Mouse (Mus musculus): ENCODE data around the gene Bmper.

The Bmper gene

DNA sequence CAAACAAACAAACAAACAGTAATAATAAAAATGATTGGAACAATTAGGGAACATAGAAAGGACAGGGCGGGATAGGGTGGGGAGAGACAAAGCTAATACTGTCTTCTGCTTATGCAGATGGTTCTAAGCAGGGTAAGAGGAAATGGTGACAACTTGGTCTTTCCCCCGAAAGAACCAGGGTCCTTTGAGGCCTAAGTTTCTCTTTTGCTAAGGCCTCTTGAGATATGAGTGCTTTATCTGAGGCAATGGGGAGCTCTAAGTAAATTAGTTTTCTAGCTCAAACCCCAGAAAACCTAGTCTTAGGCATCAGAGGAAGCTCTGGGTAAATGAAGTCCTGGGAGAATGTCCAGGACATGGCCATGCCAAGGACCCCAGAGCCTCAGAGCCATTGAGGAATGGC, 141.2 kb downstream of the Bmper start:
- DNase-seq (ENCODE audit: extremely low read depth, low read depth), result no peak

DNA sequence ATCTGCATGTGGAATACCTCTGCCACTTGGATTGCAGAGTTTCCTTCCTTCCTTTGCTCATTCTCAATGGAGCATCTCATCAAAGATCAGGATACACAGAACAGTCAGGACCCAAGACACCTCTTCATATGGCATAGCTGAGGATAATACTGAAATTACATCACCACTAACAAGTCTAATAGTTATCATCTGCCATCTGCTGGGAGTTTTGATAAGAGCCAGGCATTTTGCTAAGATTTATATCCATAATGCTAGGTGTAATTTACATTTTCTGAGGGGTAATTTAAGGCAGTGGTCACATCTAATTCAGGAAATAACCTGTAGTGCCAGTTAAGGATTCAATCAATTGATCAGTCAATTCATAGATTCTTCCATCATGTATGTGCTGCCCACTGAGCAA, 145.2 kb downstream of the Bmper start:
- DNase-seq (ENCODE audit: extremely low read depth, low read depth), result no peak

DNA sequence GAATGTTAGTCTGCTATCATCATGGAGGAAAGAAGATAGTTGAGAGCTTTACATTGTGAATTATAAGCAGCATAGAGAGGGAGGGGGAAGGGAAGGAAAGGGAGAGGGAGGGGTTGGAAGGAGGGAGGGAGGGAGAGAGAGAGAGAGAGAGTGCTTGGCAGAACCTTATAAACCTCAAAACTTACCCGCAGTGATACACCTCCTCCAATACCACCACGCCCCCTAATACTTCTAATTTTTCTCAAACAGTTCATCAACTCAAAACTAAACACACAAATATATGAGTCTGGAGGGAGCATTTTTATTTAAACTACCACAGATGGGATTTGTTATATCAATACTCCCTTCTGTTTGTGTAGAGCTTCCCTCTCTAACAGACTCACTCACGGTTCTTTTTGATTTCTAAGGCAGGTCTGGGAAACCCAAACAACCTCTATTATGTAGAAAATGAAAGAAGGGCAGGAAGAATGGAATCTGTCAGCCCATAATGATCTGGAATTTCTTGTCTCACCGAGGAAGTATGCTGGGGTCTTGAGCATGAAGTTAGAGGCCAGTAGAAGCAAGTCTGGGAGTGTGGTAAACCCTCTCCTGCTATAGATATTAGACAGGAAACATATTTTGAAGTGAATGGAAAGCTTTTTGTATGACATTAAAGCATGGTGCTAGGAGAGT, 152.0 kb downstream of the Bmper start:
- DNase-seq (ENCODE audit: extremely low read depth, low read depth), result no peak

DNA sequence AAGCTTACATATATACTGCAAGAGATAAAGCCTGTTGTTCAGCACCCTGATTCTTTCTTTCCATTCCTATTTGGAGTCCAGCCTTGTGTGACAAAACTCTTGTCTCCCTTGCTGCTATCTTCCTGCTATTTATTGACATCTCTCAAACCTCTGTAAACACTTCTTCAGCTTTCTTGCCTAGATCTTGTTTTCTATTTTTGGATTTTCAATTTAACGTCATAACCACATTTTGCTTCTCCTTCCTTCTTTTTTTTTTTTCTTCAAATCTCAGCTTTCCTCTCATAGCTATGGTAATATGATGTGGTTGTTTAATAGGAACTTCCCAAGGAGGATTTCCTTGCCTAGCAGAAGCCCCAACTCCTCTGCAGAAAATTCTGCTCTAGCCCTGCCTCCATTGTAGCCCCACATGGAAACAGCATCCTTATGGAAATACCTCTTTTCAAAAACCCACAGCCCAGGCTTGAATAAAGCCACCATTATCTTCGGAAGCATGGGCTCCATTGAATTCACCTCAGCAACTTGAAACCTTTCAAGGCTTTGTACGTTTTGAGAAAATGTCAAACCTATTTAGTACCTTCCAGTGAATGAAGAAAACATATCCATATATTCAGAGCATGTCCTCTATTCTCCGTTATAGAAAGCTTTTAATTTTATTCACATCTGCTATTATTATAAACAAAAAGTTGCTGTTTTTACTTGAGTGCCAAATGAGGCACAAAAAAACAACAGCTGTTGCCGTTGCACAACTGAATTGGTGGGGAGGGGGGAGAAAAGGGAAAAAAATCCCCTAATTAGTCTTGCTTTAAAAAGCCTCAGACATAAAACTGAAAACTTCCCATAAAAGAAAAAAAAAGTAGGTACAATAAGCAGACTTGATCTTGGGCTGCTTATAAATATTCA, 155.2 kb downstream of the Bmper start:
- DNase-seq (ENCODE audit: extremely low read depth, low read depth), result no peak

DNA sequence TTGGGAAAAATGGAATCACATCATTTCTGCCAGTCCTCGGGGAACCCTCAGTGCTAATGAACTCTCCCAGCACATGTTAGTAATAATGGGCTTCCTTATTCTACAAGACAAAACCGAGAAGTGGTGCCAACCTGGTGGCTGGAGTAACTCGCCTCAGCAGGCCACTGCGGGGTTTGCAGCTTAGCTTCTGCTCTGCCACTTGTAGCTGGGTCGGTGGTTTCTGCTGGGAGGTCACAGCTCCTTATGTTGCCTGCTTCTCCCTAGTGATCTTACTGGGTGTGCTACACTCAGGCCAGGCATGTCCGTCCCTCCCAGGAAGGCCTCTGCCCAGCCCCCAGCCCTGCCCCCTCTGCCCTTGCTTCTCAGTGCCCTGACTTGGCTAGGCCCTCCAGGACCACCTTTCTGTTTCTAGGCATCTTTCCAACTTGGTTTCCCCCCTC, 155.9 kb downstream of the Bmper start:
- no peak for DNase-seq (ENCODE audit: extremely low read depth, low read depth)

DNA sequence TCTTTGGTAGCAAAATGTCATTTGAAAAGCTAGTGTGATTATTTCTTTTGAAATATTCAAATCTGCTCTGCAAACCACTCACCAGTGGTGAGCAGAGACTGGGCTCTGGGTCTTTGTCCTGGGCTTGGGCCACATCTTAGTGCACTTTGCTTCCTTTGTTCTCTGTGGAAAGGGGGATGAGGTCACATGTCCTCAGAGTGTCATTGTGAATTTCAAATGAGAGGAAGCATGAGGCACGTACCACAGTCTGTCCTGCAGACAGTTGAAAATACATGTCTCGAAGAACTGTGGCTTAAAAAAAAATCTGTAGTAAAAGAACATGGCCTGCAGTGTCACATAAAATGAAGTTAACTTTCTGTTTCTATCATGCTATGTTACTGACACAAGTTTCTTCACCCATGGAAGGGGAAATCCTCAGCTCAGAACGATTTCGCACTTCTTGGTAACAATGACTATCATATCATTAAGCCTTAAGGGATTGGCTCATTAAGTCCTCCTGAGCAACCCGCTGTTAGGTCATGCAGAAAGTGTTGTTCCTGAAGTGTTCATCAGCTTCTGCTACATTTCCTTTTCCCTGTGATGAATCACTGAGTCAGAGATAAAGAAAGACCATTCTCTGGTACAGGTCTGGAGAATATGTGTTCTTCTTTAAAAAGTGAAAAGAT, 157.4 kb downstream of the Bmper start:
- DNase-seq (ENCODE audit: extremely low read depth, low read depth), result no peak

DNA sequence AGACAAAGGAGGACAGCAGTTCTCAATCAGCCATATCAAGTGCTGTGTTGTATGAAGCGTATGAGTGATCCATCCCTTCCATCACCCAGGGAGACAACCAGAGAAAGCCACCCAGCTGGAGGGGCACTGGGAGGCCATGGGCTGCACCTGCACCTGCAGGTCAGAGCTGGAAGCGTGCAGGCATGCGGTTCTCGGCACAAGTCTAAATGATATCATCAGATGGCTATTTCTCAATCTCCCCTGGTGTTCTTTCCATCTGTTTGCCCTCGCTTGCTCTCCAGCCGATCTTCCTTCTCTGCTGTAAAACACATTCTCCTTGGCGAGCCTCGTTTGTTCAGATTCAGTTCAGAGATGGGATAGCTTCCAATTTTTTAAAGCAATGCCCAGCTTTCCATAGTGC, 160.4 kb downstream of the Bmper start:
- no peak for DNase-seq (ENCODE audit: extremely low read depth, low read depth)

DNA sequence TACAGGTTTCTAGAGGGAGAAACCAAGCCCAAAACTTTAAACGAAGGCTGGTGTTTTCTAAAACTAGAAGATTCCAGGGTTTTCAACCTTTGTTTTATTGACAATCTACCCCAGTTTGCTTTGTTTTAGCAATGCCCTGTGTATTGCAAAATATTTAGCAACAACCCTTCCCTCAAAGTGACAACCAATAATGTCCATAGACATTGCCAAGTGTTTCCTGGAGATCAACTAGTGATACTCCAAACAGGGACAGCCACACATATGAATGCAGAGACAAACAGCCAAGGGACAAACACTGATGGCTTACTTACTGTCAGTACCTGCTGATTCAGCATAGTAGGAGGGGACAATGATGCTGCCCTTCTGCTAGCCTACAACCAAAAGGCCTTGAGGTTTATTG, 161.0 kb downstream of the Bmper start:
- DNase-seq (ENCODE audit: extremely low read depth, low read depth), result no peak

DNA sequence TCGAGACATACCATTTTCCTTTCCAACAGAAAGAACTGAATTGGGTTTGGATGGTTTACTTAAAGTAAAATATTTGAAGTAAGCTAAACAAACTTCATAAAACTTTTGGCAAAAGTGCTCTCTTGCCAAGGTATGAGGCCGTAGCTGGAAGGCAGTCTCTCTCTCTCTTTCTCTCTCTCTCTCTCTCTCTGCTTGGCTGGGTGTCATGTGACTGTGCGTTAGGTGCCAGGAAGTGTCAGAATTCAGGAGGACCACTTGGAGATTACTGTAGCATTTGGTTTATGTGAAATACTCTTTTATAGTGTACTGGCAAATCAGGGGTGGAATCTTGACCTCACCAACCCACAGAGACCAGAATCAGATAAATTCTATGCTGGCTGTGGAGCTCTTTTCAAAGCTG, 162.0 kb downstream of the Bmper start:
- DNase-seq (ENCODE audit: extremely low read depth, low read depth), result no peak

DNA sequence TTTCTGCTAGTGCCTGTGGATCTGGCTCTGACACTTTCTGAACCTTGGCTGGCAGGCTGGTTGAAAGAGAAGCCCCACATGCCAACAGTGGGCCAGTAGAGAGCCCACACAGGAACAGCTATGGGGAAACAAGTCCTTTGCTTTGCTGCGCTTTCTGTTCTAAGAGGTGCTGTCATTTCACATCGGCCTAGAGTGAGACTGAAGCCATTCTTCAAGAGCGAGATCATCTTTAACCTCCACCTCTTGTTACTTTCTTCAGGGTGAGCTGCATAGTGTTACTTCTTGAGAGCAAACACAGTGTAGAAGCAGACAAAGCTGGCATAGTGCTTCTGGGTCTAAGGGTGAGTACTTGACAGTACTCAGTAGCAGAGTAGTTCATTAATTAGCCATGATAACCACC, 163.3 kb downstream of the Bmper start:
- no peak for DNase-seq (ENCODE audit: extremely low read depth, low read depth)

DNA sequence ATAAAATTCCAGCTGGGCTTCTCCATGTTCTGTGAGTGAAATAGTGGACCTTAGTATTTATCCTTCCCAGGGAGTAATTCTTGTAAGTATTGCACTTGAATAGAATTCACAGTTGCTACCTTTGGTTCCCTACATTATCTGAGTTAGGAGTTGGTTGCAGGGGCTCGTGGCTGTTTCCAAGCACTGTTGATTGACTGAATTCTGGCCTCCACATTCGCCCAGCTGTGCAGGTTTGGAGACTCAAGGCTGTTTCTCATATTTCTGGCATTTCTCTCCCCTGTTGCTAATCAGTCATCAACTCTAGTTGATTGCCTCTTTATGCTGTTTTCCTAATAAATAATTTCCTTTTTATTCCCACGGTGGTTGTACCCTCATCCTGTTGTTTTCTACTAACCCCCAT, 167.2 kb downstream of the Bmper start:
- no peak for DNase-seq (ENCODE audit: extremely low read depth, low read depth)

DNA sequence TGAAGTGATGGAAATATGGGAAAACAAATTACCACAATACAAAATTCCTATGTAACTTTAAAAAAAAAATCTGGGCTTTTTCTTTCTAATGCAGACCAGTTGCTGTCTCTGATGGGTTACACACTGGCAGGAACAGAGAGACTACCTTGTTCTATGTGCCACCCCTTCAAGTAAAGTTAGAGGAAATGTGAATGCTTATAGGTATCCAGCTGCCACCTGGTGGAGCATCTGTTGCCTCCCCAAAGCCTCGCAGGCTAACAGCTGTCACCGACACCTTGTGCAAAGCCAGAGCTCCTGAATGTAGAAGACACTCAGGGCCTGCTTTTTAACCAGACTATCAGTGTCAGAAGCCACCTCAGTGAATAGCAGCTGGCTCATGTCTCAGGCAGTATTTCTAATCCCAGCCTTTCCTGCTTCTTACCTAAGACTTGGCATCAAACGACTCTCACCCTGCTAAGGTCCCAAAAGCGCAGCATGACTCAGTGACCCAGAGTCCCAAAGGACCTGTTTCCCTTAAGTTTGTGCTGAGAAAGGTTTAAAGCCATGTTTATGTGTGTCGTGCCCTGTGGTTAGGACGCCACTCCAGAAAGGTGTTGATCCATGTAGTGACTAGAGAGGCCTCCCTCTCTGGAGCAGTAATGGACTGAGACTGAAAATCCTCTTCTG, 171.9 kb downstream of the Bmper start:
- no peak for DNase-seq (ENCODE audit: extremely low read depth, low read depth)

DNA sequence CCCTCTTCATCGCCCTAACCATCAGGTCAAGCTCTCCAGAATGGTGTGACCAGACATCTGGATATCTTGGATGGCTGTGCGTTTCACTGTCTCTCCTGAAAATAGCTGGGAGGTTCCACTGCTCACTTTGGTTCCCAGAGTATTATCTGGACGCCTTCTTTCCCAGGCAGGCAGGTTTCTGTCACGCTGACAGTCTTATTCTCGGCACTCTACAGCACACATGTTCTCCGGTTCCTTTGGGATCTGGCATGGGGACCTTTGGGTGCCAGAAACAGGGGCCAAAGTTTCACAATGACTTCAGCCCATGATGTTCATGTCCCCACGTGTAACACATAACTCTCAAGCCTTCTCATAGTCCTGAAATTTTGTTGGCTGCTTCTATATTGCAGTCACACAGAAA, 173.3 kb downstream of the Bmper start:
- no peak for DNase-seq (ENCODE audit: extremely low read depth, low read depth)

DNA sequence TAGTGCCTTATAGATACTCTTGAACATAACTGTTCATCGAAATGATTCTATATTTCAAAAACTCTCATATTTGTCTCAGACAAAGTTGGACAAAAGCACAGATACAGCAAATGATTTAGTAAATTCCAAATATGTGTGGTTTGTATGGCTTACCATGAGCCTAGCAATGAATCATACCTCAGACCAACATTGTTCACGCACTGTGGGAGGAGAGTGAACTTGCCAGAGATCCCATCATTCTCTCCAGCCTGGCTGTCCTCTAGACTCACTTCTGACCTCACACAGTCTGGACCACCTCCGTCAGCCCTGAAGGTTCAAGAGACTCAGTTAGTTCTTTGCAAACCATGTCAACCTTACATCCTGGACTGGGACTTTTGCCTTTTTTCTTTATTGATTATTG, 175.0 kb downstream of the Bmper start:
- no peak for DNase-seq (ENCODE audit: extremely low read depth, low read depth)

DNA sequence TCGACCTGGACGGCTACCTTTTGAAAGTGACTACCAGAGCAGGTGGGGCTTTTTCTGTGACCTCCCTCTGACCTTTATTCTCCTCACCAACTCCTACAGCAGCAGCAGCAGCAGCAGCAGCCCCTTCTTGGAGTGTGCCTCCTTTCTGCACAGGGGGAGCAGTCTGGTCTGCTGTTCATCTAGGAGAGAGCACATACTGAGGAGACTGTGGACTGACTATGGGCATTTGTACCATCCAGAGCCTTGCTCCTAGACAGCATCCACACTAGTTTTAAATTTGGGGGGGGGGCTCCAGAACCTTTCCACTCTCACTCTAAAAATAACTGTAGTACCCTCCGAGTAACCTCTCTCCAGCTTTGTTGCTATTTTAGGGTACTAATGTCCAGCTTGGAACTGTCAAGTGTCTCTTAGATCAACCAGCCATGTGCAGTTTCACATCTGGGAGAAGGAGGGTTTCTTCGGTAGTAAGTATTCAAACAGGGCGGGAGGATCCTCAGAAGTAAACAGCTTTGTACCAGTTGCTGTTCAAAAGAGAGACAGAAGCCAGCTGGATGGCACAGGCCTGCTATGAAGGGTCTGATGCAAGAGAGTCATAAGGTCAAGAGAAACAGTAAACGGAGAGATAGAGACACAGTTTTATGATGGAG, 176.9 kb downstream of the Bmper start:
- DNase-seq (ENCODE audit: extremely low read depth, low read depth), result no peak

DNA sequence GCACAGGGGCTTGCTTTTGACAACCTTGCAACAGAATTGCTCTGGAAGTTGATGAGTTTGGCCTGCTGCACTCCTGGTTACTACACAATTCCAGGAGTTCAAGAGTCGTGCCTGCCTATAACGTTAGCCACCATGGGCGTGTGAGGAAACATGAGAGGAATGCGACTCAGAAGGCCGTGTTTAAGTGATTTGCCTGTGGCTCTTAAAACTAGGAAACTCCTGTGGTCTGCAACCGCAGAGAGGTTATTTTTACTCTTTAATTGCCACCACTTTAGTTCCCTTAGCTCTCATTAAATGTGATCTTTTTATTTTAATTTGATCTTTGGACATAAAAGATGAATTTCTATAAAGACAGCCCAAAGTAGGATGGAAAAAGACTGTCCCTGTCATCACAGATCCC, 184.5 kb downstream of the Bmper start:
- no peak for DNase-seq (ENCODE audit: extremely low read depth, low read depth)

DNA sequence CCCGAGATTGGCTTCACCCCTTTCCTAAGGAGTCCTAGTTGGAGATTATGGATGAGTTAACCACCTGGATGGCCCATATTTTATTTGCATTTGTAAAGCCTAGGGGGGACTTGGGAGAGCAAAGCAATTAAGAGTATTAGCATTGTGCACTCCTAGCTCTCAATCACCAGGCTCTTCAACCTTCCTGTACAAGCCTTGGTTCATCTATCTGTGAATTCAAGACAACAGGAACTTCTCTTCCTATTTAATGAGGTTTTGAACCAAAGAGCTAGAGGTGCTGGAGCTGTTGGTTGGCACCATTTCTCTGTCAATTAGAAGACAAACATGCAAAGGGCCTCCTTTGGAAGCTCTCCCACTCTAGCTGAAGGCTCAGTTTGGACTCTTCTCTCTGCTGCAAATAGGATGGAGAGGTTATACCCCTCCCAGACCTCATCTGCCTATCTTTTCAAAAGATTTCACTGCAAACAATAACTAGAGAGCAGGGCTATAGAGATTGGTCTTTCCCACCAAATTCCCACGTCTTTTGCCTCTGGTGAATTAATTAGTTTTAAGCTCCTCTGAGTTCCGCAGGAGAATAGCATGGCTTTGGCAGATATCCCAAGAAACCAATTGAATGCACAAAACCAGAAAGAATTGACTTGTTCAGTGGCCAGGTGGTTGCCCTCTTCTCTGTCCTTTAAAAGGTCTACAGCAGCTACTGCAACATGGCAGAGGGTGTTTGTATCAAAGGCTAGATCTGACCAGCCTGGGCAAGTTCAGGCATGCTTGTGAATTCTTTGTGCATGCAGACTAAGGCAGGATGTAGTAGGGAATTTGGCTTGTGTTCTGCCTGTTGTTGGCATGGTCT, 185.3 kb downstream of the Bmper start:
- DNase-seq (ENCODE audit: extremely low read depth, low read depth), result no peak

DNA sequence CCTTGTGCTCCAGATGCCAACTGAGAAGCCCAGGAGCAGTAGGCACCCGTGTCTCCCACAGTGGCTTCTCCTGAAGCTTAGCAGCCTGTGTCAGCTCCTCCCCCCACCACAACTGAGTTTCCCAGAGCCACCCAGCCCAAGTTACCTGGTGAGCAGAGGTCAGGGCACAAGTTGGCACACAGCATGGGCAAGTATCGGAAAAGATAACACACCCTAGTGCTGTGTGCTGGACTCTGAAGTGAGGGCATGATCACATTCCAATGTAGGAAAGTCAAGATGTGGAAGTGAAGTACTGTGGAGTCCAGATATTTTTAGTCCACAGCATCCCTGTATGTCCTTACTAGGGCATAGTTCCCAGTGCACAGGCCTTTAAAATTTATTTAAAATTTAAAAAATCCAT, 187.7 kb downstream of the Bmper start:
- no peak for DNase-seq (ENCODE audit: extremely low read depth, low read depth)

DNA sequence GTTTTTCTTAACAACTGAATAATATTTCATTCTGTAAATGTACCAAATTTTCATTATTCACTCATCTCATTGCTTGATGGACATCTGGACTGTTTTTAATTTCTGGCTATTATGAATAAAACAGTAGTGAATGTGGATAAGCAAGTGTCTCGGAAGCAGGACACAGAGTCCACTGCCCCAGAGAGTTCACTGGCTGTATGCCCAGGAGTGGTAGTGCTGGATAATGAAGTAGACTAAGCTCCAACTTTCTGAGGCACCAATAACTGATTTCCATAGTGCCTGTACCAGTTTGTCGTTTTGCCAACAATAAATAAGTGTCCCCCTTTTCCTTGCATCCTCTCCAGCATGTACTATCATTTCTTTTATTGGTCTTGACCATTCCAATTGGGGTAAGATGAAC, 190.1 kb downstream of the Bmper start:
- DNase-seq (ENCODE audit: extremely low read depth, low read depth), result no peak

DNA sequence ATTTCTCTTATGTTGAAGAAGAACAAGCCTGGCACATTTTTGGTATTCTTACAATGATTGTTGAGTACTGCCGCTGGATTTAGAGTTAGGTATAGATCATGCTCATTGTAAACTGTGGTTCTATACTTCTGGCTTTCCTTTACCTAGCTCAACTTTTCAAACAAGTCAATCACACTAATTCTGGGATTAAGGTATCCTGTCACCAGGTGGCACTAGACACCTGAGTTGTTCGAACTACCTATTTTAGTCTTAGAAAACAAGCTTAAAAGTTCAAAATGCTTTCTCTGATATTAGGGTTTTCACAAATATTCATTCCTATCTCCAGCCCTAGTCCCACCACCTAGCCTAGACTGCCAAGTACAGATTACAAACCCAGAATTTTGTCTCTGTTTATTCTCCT, 196.2 kb downstream of the Bmper start:
- no peak for DNase-seq (ENCODE audit: extremely low read depth, low read depth)

All from MEL-GATA-1-ER (cell line).